Mouse (Mus musculus) stomach, postnatal 0 days (tissue): ENCODE results near the gene Auh.

Experiments
- CTCF ChIP-seq: IDR thresholded peaks from 2 replicates; pipeline ENCODE4 v1.5.1; 2016; ENCODE audit warnings: antibody characterized with exemption, low read depth, mild to moderate bottlenecking, moderate library complexity
- EP300 ChIP-seq: optimal IDR thresholded peaks from 2 replicates; pipeline ENCODE3; 2016; ENCODE audit warnings: antibody characterized with exemption

- TF ChIP-seq CTCF, result no peak
- no peak for TF ChIP-seq EP300
Observed at GRCm38 (mm10) chr13:52813750-52814149, 115.7 kb downstream of the Auh start.
